Mouse (Mus musculus) megakaryocyte-erythroid progenitor cell, adult 5-6 weeks (primary cell): ENCODE measurements around the gene Tex30. TPM values are rescaled to one million over a fixed set of nuclear protein-coding genes. Genes with fewer than 3 reads are reported as not detected.
A peak's percentile ranks its signal among the peaks of the same experiment; 100 is the strongest.
"Not testable (repeated sequence)": the region's sequence is repeated elsewhere in the genome, so short reads cannot be mapped to it uniquely, and the experiment has no call there.

Experiments
- ATAC-seq: replicated peaks from 2 replicates; pipeline ENCODE4 v1.8.0; 2016; ENCODE audit warnings: mild to moderate bottlenecking, inconsistent platforms; ENCODE audit not compliant: severe bottlenecking, poor library complexity, low FRiP score, low TSS enrichment
- total RNA-seq, 2 experiments: library from RNA; stranded (forward) in 1 of 2; stranded (reverse) in 1 of 2; fragments of 200-1000, 215-1000 nt in 1 of 2; fragments of >200 nt in 1 of 2; fragmentation: Nextera tagmentation in 1 of 2; gene quantifications; 2 replicates each; pipeline ENCODE4 v1.2.3; 2014 to 2017

Tex30 gene
- total RNA-seq, 2 experiments from 2014 or later: 76.5 to 115 TPM

DNA sequence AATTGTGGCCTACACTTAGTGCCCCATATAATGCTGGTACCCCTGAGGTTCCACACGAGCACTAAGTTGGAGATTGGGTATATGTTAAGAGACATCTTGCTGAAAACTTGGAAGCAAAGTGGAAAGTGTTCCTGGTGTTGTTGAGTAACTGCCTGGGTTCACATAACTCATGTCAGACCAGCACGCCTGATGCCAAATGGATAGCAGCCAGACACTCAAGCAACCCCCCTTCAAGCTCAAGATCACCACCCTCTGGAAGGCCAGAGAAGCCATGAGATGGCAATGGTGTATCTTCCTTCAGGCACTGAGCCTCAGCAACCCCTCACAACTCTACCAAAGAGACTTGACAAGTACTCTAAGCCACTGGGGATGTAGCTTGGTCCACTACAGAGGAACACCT, 55.7 kb downstream of the Tex30 start:
- no peak for ATAC-seq

DNA sequence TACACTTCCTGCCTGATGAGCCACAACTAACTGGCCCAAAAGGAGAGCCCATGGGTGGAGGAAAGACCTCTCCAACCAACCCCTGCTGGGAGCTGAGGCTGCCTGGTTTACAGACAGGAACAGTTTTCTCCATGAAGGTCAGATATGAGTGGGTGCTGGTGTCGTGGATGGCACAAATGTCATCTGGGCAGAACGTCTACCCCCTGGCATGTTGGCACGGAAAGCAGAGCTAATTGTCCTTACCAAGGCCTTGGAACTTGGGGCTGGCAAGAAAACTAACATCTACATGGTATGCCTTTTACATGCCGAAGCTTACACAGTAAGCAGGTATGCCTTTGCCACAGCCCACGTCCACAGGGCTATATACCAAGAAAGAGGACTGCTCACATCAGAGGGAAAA, 56.6 kb downstream of the Tex30 start:
- ATAC-seq: not testable (repeated sequence)

DNA sequence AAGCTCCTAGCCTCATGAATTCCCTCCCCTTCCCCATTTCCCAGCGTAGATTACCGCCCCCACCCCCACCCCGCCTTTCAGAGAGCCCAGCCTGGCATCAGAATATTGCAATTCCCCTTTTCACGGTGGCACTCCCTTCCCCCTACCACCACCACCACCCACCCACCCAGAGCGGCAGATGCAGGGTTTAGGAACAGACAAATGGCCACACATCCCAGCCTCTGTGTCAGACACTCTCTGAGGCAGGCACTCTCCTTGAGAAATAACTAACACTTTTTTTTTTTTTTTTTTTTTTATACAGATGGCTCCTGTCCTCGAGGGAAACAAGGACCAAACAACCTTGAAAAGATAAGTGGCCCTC, 59.7 kb downstream of the Tex30 start:
- ATAC-seq: no peak; the same call in 1 of the 2 replicates

DNA sequence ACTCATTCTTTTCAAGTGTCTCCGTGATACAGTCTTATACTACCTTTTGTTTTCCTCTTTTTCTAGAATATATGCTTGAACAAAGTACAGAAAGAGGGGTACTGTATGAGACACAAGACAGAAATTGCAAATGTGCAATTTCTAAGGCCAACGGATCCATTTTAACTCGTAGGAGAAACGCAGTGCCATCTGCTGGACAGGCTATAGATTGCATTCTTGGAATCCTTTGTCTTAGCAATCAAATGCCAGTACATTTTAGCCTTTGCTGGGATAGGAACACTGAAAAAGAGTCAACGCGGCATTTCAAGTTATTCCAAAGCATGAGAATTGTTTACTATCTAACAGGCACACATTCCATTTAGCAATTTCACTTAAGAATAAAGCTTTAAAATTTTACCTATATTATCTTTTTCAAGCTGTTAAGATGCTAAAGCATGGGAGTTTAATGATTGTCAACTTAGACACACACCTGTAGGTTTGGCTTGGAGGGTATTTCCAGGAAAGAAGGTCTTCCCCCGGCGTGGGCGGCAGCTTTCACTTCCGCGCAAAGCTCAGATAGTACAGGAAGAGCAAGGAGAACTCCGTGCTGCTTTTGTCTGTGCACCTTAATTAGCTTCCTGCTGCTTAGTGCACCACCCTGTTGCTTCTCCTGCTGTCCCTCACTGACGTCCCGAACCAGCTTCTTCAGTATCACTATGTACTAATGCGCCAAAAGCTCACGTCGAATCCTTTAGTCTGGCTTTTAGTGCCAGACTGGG, 60.3 kb downstream of the Tex30 start:
- ATAC-seq: peak; percentile 90

Other genes with a start within 250 kb of the Tex30 start
- 73.5 and 86.8 TPM in 2 replicates for gene Tpp2, start 168.8 kb downstream of the Tex30 start, total RNA-seq (2014; fragmentation: Nextera tagmentation)
- gene Tpp2, start 168.8 kb downstream of the Tex30 start, total RNA-seq (2017): 127 and 129 TPM in 2 replicates
- not detected in 2 replicates for gene Mettl21c, start 82.4 kb downstream of the Tex30 start, total RNA-seq (2014; fragmentation: Nextera tagmentation)
- 0.66 TPM in 1 of 2 replicates, not detected in the other for gene Mettl21c, start 82.4 kb downstream of the Tex30 start, total RNA-seq (2017)
- 0.72 and 0.82 TPM in 2 replicates for gene Gm8251, start 40.5 kb downstream of the Tex30 start, total RNA-seq (2014; fragmentation: Nextera tagmentation)
- gene Gm8251, start 40.5 kb downstream of the Tex30 start, total RNA-seq (2017): 0.19 and 0.46 TPM in 2 replicates
- gene Kdelc1, start 16.4 kb upstream of the Tex30 start, total RNA-seq (2014; fragmentation: Nextera tagmentation): 21.6 and 27.2 TPM in 2 replicates
- 20.1 and 22.8 TPM in 2 replicates for gene Kdelc1, start 16.4 kb upstream of the Tex30 start, total RNA-seq (2017)
- gene Bivm, start 16.5 kb upstream of the Tex30 start, total RNA-seq (2014; fragmentation: Nextera tagmentation): 5.4 and 7.1 TPM in 2 replicates
- gene Bivm, start 16.5 kb upstream of the Tex30 start, total RNA-seq (2017): 6.7 and 11.7 TPM in 2 replicates
- gene Ercc5, start 45.3 kb upstream of the Tex30 start, total RNA-seq (2014; fragmentation: Nextera tagmentation): 16.9 and 19.3 TPM in 2 replicates
- 16.0 and 18.5 TPM in 2 replicates for gene Ercc5, start 45.3 kb upstream of the Tex30 start, total RNA-seq (2017)
- gene Mettl21e, start 116.5 kb upstream of the Tex30 start, total RNA-seq (2014; fragmentation: Nextera tagmentation): not detected in 2 replicates
- not detected in 2 replicates for gene Mettl21e, start 116.5 kb upstream of the Tex30 start, total RNA-seq (2017)